Mouse (Mus musculus) lung, adult 2 months (tissue): ENCODE data around the gene Saa3.

Experiments
- CTCF ChIP-seq: fragments of 200-500 bp; IDR thresholded peaks from 2 replicates; pipeline ENCODE4 v1.5.1; 2011; ENCODE audit warnings: mild to moderate bottlenecking, low read length, control low read depth; ENCODE audit not compliant: insufficient read depth
- POLR2A ChIP-seq: fragments of 200-500 bp; IDR thresholded peaks from 2 replicates; pipeline ENCODE4 v1.6.1; 2011; ENCODE audit warnings: low read depth, mild to moderate bottlenecking, control low read depth, low read length, borderline replicate concordance; ENCODE audit errors: extremely low read depth

DNA sequence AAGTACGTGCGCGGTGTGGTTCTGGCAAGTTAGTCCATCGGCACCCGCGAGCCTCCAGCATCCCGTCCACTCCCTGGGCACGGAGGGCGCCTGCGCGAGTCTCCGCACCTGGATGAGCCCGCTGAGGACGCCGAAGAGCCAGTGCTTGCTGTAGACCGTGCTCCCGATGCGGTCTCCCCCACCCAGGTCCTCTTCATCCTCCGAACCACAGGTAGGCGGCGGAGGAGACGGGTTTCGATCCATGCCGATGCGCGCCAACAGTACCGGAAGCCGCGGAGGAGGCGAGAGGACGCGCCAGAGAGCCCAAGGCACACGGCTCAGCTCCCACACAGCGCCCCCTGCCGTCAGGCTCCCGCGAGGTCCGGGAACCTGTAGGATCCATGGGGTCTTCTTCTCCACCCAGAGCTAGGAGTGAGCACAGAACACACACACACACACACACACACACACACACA lies 5.1 kb downstream of the Saa3 start, which contains the start of gene Saal1:
- TF ChIP-seq CTCF (peak; percentile 79), POLR2A (peak; percentile 70; the same call in 1 of the 2 replicates)
